Mouse (Mus musculus) central nervous system, embryonic 18 days (tissue): ENCODE results near the gene 4921501E09Rik. TPM values are rescaled to one million over a fixed set of nuclear protein-coding genes. Genes with fewer than 3 reads are reported as not detected.

ENCODE experiments used
- polyA plus RNA-seq: library from polyadenylated mRNA; depleted of rRNA; stranded (reverse); fragments of >200 nt; gene quantifications from 2 replicates; pipeline ENCODE4 v1.2.3, GENCODE M21; 2012; rRNA removed

Gene 4921501E09Rik
- not detected in 2 replicates for polyA plus RNA-seq

DNA sequence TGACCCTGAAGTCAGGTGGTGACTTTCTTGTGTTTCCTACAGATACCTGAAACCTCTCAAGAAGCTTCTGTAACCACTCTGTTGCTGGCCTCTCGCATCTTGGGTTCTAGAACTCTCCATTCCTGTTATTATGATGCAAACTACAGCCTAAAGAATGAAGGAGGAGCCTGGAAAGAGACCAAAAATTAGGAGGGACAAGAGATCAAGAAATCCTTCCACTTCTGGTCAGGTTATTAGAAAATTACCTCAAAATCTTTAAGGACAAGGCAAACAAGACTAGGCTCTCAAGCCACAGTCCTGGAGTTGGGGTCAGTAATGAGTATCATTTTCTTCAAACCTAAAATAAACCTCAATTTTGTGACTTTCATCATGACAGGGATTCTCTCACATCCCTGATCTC lies at the start of gene 4921501E09Rik:
Gene 4921501E09Rik, minus strand, starts transcription at position 101 of the 400 bp plus-strand sequence.

DNA sequence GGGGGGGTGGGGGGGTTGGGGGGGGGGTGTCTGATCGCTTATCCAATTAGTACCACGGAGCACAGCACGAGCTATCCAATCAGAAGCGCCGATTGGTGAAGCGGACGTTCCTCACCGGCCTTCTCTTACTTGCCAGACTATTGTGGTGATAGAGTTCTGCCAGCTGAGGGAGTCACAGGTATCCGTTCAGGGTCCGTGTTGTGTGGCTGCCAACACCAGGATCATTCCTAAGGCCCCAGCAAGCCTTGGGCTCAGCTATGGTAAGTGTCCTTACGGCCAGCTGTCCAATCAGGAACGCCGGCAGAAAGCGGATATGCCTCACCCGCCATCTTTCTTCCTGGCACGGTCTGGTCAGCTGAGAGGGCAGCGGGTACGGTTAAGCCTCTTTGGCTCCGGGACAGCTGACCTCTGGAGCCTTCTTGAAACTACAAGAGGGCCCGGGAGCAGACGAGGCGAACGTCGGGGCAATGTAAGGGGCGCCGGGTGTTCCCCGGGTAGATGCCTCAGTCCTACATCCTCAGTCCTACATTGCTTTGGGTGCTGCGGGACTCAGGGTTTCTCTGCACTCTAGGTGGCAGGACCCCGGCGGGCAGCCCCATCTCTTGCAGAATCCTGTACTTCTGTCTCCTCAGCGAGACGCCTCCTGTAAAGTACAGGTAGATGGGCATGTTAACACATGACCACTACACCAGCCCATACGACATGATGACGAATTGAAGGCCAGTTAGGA lies 21.5 kb upstream of the 4921501E09Rik start, which contains the start of gene Zfp563:
Gene Zfp563, plus strand, starts transcription at position 91 of the 730 bp plus-strand sequence.

DNA sequence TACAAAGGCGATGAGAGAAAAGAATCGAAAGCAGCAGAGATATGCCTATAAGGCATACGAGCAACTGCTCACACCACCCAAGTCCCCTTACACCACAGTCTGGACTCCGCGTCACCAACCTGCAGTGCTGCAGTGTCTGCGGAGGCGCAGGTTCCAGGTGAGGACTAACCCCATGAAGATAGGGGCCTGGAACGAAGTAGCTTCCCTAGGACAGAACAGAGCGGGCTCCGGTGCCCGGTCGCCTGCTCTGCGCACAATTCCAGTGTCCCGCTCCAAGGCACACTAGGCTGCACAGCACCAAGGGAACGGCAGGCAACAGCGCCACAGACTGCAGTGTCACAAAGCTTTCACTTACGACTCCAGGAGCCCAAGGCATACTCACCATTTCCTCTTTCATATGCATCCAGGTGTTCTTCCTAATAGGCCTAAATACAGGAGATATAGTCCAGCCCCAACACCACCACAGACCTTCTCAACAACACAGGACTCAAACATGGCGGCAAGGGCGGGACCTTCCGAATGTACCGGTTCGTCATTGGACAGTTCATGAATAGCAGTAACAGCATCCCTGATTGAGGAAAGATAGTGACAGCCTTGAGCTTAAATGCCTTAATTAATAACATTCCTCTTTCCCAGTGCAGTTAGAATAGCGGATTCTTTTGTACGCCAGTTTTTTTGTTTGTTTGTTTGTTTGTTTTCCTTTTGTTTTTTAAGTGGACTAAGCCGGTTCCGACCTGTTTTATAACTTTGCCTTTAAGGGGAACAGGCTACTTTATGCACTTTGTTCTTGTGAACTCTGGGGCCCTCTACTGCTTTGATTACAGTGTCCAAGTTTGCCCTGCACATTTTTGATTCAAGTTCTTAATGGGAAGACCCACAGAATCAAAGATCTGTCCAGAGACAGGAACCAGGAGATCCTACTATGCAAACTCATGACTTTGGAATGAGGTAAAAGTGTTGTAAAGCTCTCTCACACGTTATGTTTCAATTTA lies 34.7 kb downstream of the 4921501E09Rik start, which contains the start of gene Zfp763:
Gene Zfp763, minus strand, starts transcription at position 503 of the 992 bp plus-strand sequence.

Other genes with a start within 250 kb of the 4921501E09Rik start
- 13.0 and 16.4 TPM in 2 replicates for gene Zfp799, start 237.8 kb downstream of the 4921501E09Rik start, polyA plus RNA-seq
- 5.3 and 5.4 TPM in 2 replicates for gene Zfp870, start 176.4 kb downstream of the 4921501E09Rik start, polyA plus RNA-seq
- gene Cyp4f14, start 150.7 kb downstream of the 4921501E09Rik start, polyA plus RNA-seq: 0.21 and 0.33 TPM in 2 replicates
- 11.2 and 13.3 TPM in 2 replicates for gene Cyp4f13, start 120.7 kb downstream of the 4921501E09Rik start, polyA plus RNA-seq
- gene Zfp472, start 102.2 kb downstream of the 4921501E09Rik start, polyA plus RNA-seq: 4.6 and 4.9 TPM in 2 replicates
- 14.3 and 14.7 TPM in 2 replicates for gene Zfp952, start 74.9 kb downstream of the 4921501E09Rik start, polyA plus RNA-seq
- 14.8 and 15.6 TPM in 2 replicates for gene Zfp763, start 34.7 kb downstream of the 4921501E09Rik start, polyA plus RNA-seq
- gene Zfp563, start 21.3 kb upstream of the 4921501E09Rik start, polyA plus RNA-seq: 18.3 and 21.0 TPM in 2 replicates
- 0.44 and 0.59 TPM in 2 replicates for gene Morc2b, start 71.6 kb upstream of the 4921501E09Rik start, polyA plus RNA-seq
- gene Olfr55, start 100.4 kb upstream of the 4921501E09Rik start, polyA plus RNA-seq: 0.01 TPM in 1 of 2 replicates, not detected in the other
- gene Olfr239, start 123.2 kb upstream of the 4921501E09Rik start, polyA plus RNA-seq: not detected in 2 replicates
- 0.33 and 0.41 TPM in 2 replicates for gene Olfr1564, start 153.6 kb upstream of the 4921501E09Rik start, polyA plus RNA-seq
- gene Zfp955a, start 187.1 kb upstream of the 4921501E09Rik start, polyA plus RNA-seq: 11.1 and 11.7 TPM in 2 replicates
- not detected in 2 replicates for gene Olfr63, start 196.6 kb upstream of the 4921501E09Rik start, polyA plus RNA-seq
- 13.2 and 13.4 TPM in 2 replicates for gene Zfp955b, start 221.5 kb upstream of the 4921501E09Rik start, polyA plus RNA-seq